Mouse (Mus musculus): ENCODE data around the gene Rapgef4. TPM values are rescaled to one million over a fixed set of nuclear protein-coding genes. Genes with fewer than 3 reads are reported as not detected.

The Rapgef4 gene
- polyA plus RNA-seq, 1 experiment from 2014 or later: not detected

DNA sequence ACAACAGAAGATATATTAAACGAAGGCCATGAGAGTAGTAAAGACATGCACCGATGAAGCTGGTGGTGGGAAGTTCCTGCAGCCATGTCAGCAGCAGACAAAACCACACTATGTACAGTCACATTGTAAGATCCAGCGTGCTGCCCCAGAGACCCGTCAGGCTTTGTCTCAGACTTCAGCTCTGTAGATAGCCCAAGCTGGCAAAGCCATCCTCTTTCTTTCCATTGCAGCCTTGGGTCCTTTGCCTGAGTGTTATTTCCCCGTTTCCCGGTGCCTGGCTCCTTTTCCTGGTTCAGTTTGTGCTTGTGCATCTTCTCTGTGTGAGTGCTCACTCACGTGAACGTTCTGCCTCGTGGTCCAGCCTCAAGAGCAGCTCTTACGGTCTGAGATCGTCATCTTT lies 265.3 kb downstream of the Rapgef4 start:
- H3K79me2 ChIP-seq (ENCODE audit: inconsistent target): no peaks in the 10 kb centered on the region
- H3K36me3 ChIP-seq (ENCODE audit: inconsistent target): no peaks in the 10 kb centered on the region
- H3K4me3 ChIP-seq (ENCODE audit: inconsistent target): no peak overlapping the region
- 97% methylated on average over 11 of the region's 11 CpGs for WGBS (ENCODE audit: missing documents)
- no peak overlapping the region for H3K27ac ChIP-seq

- Histone ChIP-seq H3K79me2 (ENCODE audit: inconsistent target) (no peaks in the 10 kb centered on the region), H3K27ac (no peak overlapping the region), H3K4me3 (ENCODE audit: inconsistent target) (no peak overlapping the region), H3K36me3 (ENCODE audit: inconsistent target) (no peaks in the 10 kb centered on the region)
- 100% methylated on average over 6 of the region's 6 CpGs for WGBS (ENCODE audit: missing documents)
Measured at GRCm38 (mm10) chr2:72247819-72248218, 266.8 kb downstream of the Rapgef4 start.

DNA sequence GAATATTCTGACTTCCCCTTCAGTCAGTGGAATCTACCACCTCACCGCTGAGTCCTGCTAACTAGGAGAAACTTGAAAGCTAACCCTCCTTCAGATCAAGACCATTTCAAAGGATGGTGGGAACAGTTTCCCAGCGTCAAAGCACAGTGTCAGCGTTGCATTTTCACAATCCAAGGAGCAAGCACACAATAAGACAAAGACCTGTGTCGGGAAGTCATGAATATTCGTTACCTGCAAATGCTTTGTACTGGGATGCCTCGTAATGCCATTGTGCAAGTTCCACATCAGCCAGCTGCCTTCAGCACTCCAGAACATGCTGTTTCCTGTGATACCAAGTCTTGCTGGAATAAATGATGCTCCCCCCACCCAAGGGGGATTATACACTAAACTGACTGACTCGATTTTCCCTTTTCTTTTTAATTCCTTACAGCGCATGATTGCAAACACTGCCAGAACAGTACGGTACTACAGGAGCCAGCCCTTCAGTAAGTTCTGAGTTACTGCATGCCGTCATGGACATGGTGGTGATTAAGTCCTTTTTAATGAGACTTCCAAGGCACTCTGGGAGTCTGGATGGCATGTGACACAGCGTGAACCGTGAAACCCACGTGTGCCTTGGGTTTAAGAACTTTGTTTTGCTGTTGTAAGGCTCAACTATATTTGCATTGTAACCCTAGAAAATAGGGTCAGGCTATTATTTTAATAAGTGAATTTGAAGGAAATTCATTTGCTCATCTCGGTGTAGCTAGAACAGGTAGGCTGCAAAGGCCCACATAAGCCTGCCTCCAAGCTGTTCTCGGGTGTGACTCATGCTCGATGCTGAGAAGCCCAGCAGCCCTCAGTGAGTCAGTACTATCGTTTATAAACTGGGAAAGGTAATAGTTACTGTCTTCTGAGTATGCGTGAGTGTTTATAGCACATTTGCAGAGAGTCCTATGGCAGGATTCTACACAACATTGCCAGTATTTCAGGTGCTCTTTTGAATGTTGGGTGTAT lies 271.8 kb downstream of the Rapgef4 start:
- H3K4me3 ChIP-seq (ENCODE audit: inconsistent target): no peak overlapping the region
- H3K27ac ChIP-seq: no peak overlapping the region
- no peaks in the 10 kb centered on the region for H3K79me2 ChIP-seq (ENCODE audit: inconsistent target)
- WGBS (ENCODE audit: missing documents): 90% methylated on average over 18 of the region's 18 CpGs
- H3K36me3 ChIP-seq (ENCODE audit: inconsistent target): no peaks in the 10 kb centered on the region

DNA sequence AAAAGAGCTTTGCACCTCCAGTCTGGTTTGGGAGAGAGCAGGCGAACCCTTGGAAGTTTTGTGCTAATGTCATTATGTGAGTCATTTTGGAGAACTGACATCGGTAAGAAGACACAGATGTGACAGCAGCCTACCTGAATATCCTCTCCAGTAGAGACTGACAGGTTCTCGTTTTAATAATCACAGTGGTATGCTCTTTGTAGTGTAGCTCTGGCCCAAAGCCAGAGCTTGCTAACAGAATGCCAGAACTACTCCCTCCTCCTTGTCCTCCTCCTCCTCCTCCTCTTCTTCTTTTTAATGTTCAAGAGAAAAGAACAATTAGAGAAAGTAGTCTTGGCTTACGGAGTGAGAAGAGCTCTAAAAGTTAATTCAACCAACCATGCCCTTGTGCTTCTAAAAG lies 272.8 kb downstream of the Rapgef4 start:
- Histone ChIP-seq H3K79me2 (ENCODE audit: inconsistent target) (no peaks in the 10 kb centered on the region), H3K27ac (no peak overlapping the region), H3K36me3 (ENCODE audit: inconsistent target) (no peaks in the 10 kb centered on the region), H3K4me3 (ENCODE audit: inconsistent target) (no peak overlapping the region)
- WGBS (ENCODE audit: missing documents): 85% methylated on average over 4 of the region's 4 CpGs

- H3K27ac ChIP-seq: no peak overlapping the region
- no peaks in the 10 kb centered on the region for H3K36me3 ChIP-seq (ENCODE audit: inconsistent target)
- no peak overlapping the region for H3K4me3 ChIP-seq (ENCODE audit: inconsistent target)
- 77% methylated on average over 14 of the region's 14 CpGs for WGBS (ENCODE audit: missing documents)
- no peaks in the 10 kb centered on the region for H3K79me2 ChIP-seq (ENCODE audit: inconsistent target)
Measured at GRCm38 (mm10) chr2:72254813-72255582, 274.0 kb downstream of the Rapgef4 start.

DNA sequence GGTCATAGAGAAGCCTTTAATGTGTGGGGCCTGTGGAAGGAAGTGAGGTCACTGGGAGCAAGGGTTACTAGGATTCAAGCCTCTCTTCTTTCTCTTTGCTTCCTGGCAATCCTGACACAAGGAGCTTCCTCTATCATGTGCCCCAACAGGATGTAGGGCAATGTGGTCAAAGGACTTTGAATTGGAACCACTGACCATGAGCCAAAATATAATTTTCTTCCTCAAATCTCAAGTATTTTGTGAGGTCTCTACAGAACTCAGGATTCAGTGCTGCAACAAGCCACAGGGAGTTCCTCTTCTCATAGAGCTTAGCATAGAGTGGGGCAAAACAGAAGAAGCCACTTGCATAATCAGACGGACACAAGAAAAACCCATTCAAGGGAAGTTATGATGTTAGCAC lies 279.7 kb downstream of the Rapgef4 start:
- no peaks in the 10 kb centered on the region for H3K36me3 ChIP-seq (ENCODE audit: inconsistent target)
- WGBS (ENCODE audit: missing documents): 0% methylated on average over 1 of the region's 1 CpGs
- H3K27ac ChIP-seq: peak overlapping the region; percentile 84
- H3K4me3 ChIP-seq (ENCODE audit: inconsistent target): no peak overlapping the region
- no peaks in the 10 kb centered on the region for H3K79me2 ChIP-seq (ENCODE audit: inconsistent target)

- Histone ChIP-seq H3K4me3 (ENCODE audit: inconsistent target) (no peak overlapping the region), H3K36me3 (ENCODE audit: inconsistent target) (no peaks in the 10 kb centered on the region), H3K27ac (peak overlapping the region; percentile 84), H3K79me2 (ENCODE audit: inconsistent target) (no peaks in the 10 kb centered on the region)
- 48% methylated on average over 6 of the region's 6 CpGs for WGBS (ENCODE audit: missing documents)
Measured at GRCm38 (mm10) chr2:72262814-72263480, 281.9 kb downstream of the Rapgef4 start.

DNA sequence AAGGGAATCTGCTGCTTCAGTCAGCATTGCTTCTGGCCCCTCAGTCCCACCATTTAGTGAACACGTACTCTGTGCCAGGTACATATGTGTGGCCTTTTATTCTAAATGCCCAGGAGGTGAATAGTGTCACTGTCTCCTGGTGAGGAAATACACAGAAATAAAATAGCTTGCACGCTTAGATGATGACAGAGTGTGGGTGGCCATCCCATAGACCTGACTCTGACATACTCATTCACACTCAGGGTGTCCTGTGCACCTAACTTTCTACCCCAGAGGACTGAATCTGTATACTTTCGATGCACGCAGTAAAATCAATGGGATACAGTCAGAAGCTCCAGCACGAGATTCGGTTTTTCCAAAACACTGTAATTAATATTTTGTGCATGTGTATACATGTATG lies 286.4 kb downstream of the Rapgef4 start:
- no peak overlapping the region for H3K4me3 ChIP-seq (ENCODE audit: inconsistent target)
- H3K36me3 ChIP-seq (ENCODE audit: inconsistent target): no peaks in the 10 kb centered on the region
- 95% methylated on average over 4 of the region's 6 CpGs for WGBS (ENCODE audit: missing documents)
- H3K27ac ChIP-seq: no peak overlapping the region
- H3K79me2 ChIP-seq (ENCODE audit: inconsistent target): no peaks in the 10 kb centered on the region

DNA sequence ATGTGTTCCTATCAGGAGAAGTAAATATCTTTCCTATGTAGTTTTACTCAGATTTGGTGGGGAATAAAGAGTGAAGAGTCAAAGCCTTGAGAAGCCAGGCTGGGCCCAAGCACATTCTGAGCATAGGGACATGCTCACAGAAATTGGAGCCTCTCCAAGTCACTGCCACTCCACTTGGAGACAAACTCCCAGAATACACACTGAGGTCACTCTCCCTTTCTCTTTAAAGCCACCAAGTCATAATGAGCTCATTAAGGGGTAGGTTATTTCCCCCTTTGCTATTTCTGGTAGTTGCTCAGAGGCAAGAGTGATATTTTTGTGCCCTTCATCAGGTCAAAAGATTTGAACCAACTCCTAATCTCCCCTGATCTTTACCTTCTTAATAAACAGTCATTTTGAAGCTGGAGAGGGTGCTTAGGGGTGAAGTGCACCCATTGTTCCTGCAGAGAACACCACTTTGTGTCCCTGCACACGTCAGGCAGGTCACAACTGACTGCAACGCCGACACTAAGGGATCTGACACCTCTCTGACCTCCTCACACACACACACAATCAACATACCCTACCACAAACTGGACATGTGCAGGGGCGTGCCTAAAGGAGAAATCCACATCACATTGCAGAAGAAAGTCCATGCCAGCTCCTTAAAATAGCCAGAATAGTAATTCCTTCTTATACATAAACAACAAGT lies 288.8 kb downstream of the Rapgef4 start:
- H3K27ac ChIP-seq: peak overlapping the region; percentile 76
- no peak overlapping the region for H3K4me3 ChIP-seq (ENCODE audit: inconsistent target)
- no peaks in the 10 kb centered on the region for H3K79me2 ChIP-seq (ENCODE audit: inconsistent target)
- 94% methylated on average over 2 of the region's 4 CpGs for WGBS (ENCODE audit: missing documents)
- H3K36me3 ChIP-seq (ENCODE audit: inconsistent target): no peaks in the 10 kb centered on the region

GRCm38 (mm10) chr2:72278247-72278873 lies 297.3 kb downstream of the Rapgef4 start:
- 60% methylated on average over 4 of the region's 4 CpGs for WGBS (ENCODE audit: missing documents)
- no peaks in the 10 kb centered on the region for H3K36me3 ChIP-seq (ENCODE audit: inconsistent target)
- no peaks in the 10 kb centered on the region for H3K79me2 ChIP-seq (ENCODE audit: inconsistent target)
- no peak overlapping the region for H3K27ac ChIP-seq
- no peak overlapping the region for H3K4me3 ChIP-seq (ENCODE audit: inconsistent target)

DNA sequence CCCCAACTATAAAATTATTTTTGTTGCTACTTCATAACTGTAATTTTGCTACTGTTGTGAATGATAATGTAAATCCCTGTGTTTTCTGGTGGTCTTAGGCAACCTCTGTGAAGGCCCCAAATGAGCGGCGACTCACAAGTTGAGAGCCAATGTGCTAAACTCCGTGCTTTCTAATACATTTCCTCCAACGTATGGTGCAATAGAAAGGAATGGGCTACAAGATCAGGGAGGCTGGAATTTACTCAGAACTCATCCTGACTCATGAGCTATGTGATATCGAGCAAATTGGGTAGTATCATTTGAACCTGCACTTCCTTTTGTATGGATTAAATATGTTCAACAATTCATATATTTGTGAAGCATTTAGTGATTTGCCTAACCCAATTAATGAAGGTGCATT lies 299.5 kb downstream of the Rapgef4 start:
- Histone ChIP-seq H3K36me3 (ENCODE audit: inconsistent target) (no peaks in the 10 kb centered on the region), H3K79me2 (ENCODE audit: inconsistent target) (no peaks in the 10 kb centered on the region), H3K4me3 (ENCODE audit: inconsistent target) (no peak overlapping the region), H3K27ac (no peak overlapping the region)
- WGBS (ENCODE audit: missing documents): 92% methylated on average over 5 of the region's 5 CpGs

GRCm38 (mm10) chr2:72281971-72282370 lies 300.9 kb downstream of the Rapgef4 start:
- WGBS (ENCODE audit: missing documents): 91% methylated on average over 14 of the region's 14 CpGs
- no peak overlapping the region for H3K4me3 ChIP-seq (ENCODE audit: inconsistent target)
- H3K27ac ChIP-seq: no peak overlapping the region
- peaks cover 5% of the 10 kb centered on the region for H3K79me2 ChIP-seq (ENCODE audit: inconsistent target)
- H3K36me3 ChIP-seq (ENCODE audit: inconsistent target): no peaks in the 10 kb centered on the region

DNA sequence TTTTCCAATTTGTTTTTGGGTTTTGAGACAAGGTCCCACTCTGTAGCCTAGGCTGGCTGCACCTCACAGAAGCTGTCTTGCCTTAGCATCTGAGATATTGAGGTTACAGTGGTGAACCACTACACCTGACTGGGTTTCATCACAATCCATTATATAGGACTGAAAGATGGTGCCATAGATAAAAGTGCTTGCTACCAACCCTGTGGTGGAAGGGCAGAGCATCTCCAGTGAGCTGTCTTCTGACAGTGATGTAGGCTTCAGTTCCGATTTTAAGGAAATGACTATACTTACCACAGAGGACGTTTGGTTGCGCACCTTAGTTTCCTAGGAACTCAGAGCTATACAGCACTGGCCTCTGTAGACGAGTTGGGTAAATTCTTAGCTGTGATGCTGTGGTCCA lies 301.7 kb downstream of the Rapgef4 start:
- Histone ChIP-seq H3K4me3 (ENCODE audit: inconsistent target) (no peak overlapping the region), H3K79me2 (ENCODE audit: inconsistent target) (peaks cover 13% of the 10 kb centered on the region), H3K36me3 (ENCODE audit: inconsistent target) (no peaks in the 10 kb centered on the region), H3K27ac (no peak overlapping the region)
- WGBS (ENCODE audit: missing documents): 71% methylated on average over 4 of the region's 4 CpGs

DNA sequence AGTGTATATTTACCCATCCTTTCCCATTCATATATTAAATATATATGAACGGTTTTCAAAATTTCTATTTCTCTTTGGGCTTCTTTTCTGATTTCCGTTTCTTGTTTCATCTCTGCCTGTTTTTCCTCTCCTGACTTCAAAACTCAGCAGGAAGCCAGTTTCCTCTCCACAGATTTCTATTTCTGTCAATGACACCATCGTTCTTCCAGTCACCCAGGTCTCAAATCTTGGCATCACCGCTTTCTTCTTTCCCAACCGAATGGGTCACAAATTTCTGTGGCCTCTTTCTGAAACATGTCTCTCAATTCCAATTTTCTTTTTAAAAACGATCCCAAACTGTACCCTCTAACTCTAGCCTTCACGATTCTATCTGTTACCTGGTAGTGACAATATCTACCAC lies 303.6 kb downstream of the Rapgef4 start:
- H3K27ac ChIP-seq: no peak overlapping the region
- no peaks in the 10 kb centered on the region for H3K36me3 ChIP-seq (ENCODE audit: inconsistent target)
- H3K4me3 ChIP-seq (ENCODE audit: inconsistent target): no peak overlapping the region
- H3K79me2 ChIP-seq (ENCODE audit: inconsistent target): peaks cover 32% of the 10 kb centered on the region
- 81% methylated on average over 7 of the region's 7 CpGs for WGBS (ENCODE audit: missing documents)

Measured in macrophage (primary cell).